Mouse (Mus musculus) cerebellum, postnatal 10 days (tissue): ENCODE data around the gene Ulbp1.
"Not testable (repeated sequence)": the region's sequence is repeated elsewhere in the genome, so short reads cannot be mapped to it uniquely, and the experiment has no call there.

Experiments used
- DNase-seq, 2 experiments: peaks; one replicate each; pipeline ENCODE4 v3.0.0; 2021; ENCODE audit warnings: mixed read lengths in 2 of 2

The Ulbp1 gene

GRCm38 (mm10) chr10:7473197-7473889 is at the start of gene Ulbp1:
Gene Ulbp1, minus strand, starts transcription at chr10:7473638.
- DNase-seq, result peak; percentile 67 to 74

GRCm38 (mm10) chr10:7498180-7498579 is 24.7 kb upstream of the Ulbp1 start:
- DNase-seq, result peak in 1 of 2 experiments; percentile 19

GRCm38 (mm10) chr10:7492384-7492783 is 18.9 kb upstream of the Ulbp1 start:
- DNase-seq, result peak in 1 of 2 experiments; percentile 16

GRCm38 (mm10) chr10:7483650-7484049 is 10.2 kb upstream of the Ulbp1 start:
- DNase-seq, result no peak

- not testable (repeated sequence) for DNase-seq
Observed at GRCm38 (mm10) chr10:7474225-7474624, 787 bp upstream of the Ulbp1 start.

GRCm38 (mm10) chr10:7471664-7472063 is 1.8 kb downstream of the Ulbp1 start:
- DNase-seq, result no peak

GRCm38 (mm10) chr10:7470457-7470856 is 3.0 kb downstream of the Ulbp1 start:
- DNase-seq, result peak in 1 of 2 experiments; percentile 6

GRCm38 (mm10) chr10:7469716-7470414 is 3.6 kb downstream of the Ulbp1 start:
- DNase-seq, result peak; percentile 75 to 79

- DNase-seq, result peak in 1 of 2 experiments; percentile 5
Observed at GRCm38 (mm10) chr10:7462006-7462405, 11.4 kb downstream of the Ulbp1 start.

GRCm38 (mm10) chr10:7438928-7439327 is 34.5 kb downstream of the Ulbp1 start:
- no peak for DNase-seq

GRCm38 (mm10) chr10:7393143-7394035 is 80.0 kb downstream of the Ulbp1 start:
- peak; percentile 13 for DNase-seq

GRCm38 (mm10) chr10:7391935-7392930 is 81.2 kb downstream of the Ulbp1 start:
- peak; percentile 25 to 26 for DNase-seq

- peak; percentile 17 to 20 for DNase-seq
Observed at GRCm38 (mm10) chr10:7391561-7391934, 81.9 kb downstream of the Ulbp1 start.

- peak; percentile 21 to 53 for DNase-seq
Observed at GRCm38 (mm10) chr10:7391108-7391507, 82.3 kb downstream of the Ulbp1 start.
